Mouse (Mus musculus): Measurements from ENCODE around the gene A030005K14Rik.

DNA sequence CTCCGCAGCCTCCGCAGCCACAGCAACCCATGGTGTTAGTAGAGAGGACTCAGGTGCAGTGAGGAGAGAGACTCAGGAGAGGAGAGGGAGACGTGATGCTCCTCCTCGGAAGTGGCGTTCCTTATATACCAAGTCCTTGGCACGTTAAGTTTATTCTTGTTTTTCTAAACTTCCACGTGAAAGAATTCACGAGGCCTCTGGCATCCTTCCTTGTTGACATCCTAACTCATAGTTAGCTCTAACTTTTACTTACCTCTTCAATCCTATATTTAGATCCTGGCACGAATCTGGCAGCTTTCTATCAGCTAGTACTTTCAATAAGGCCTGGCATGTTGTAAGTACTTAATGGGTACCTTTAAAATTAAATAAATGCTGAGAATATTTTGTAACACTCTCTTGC lies at the start of gene A030005K14Rik:
- no peak for TF ChIP-seq CTCF (IDR thresholded peaks at IDR 0.05; ENCODE audit: control insufficient read depth, insufficient read depth, insufficient read length)
- TF ChIP-seq MAX (IDR thresholded peaks at IDR 0.05), result no peak
- no peak for TF ChIP-seq MYOG (IDR thresholded peaks at IDR 0.05; ENCODE audit: control insufficient read depth, extremely low read depth, insufficient read length)
- no peak for TF ChIP-seq USF1 (IDR thresholded peaks at IDR 0.05; ENCODE audit: low read depth)
- no peak for TF ChIP-seq CEBPB (IDR thresholded peaks at IDR 0.05; ENCODE audit: low read depth)
